ENCODE assay signal across 12 mouse cellular contexts in the genomic region with DNA sequence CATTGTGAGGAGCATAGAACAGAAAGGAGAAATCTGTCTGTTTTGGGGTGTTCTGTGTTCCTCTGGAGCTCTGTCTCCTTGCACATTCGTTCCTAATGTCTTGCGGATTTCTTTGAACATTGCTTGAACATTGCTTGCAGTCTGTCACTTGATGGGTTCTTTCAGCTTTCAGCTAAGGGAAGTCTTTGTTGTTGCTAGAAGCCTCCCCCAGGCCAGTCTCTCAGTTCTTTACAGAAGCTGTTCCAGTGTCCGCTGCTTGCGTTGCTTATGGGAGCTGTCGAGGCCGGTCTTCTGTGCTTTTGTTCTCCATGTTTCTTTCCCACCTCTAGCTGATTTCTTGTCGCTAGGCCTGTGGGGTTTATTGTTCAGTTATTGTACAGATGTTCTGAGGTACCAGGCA. TPM values are rescaled to one million over a fixed set of nuclear protein-coding genes. Genes with fewer than 3 reads are reported as not detected.
A peak's percentile ranks its signal among the peaks of the same experiment; 100 is the strongest.
DNase-seq lines count a peak whose midpoint lies in the region; ATAC-seq and TF ChIP-seq lines count a peak whose summit lies in the region.
"Had no signal": no experiment of that assay in that cellular context is flagged by ENCODE, and none has a peak within 500 bp of the region (broad histone marks: within the 10 kb centered on the region; RNA-seq: fewer than 3 reads in every experiment).

No protein-coding gene starts in this region.

- no peak overlapping the region for H3K9ac ChIP-seq in lung, embryonic 14.5 days
- H3K9ac ChIP-seq in hindbrain, embryonic 14.5 days = peak overlapping the region; percentile 47
- H3K9ac ChIP-seq in neural tube, embryonic 12.5 days = 0 out of 2 replicates have a peak overlapping the region, but pooled peaks have one; percentile 13

- no peak overlapping the region for H3K4me3 ChIP-seq in lung, embryonic 14.5 days (ENCODE audit: low read depth, low read length)
- no peak overlapping the region for H3K4me3 ChIP-seq in hindbrain, embryonic 14.5 days (replicated peaks; ENCODE audit: low read length)
- no peak overlapping the region for H3K4me3 ChIP-seq in neural tube, embryonic 12.5 days

- no peaks in the 10 kb centered on the region; the same call in 1 of the 2 replicates for H3K36me3 ChIP-seq in lung, embryonic 14.5 days (ENCODE audit: insufficient read depth)
- H3K36me3 ChIP-seq in hindbrain, embryonic 14.5 days (replicated peaks; ENCODE audit: control insufficient read depth, insufficient read depth) = no peaks in the 10 kb centered on the region
- H3K36me3 ChIP-seq in neural tube, embryonic 12.5 days = no peaks in the 10 kb centered on the region

- no peak for TF ChIP-seq CTCF in lung, embryonic 14.5 days (IDR thresholded peaks at IDR 0.05; ENCODE audit: low read depth)

- peaks cover 37% of the 10 kb centered on the region for H3K4me1 ChIP-seq in lung, embryonic 14.5 days (ENCODE audit: insufficient read depth)
- peaks cover 56% of the 10 kb centered on the region for H3K4me1 ChIP-seq in hindbrain, embryonic 14.5 days (replicated peaks; ENCODE audit: control insufficient read depth, insufficient read depth, low read length)
- H3K4me1 ChIP-seq in neural tube, embryonic 12.5 days = peaks cover 43% of the 10 kb centered on the region

- no peak for ATAC-seq in lung, embryonic 14.5 days (ENCODE audit: insufficient read depth)
- no peak for ATAC-seq in hindbrain, embryonic 14.5 days (ENCODE audit: low FRiP score)
- ATAC-seq in neural tube, embryonic 12.5 days (ENCODE audit: low FRiP score, low read depth) = no peak

- H3K9me3 ChIP-seq in lung, embryonic 14.5 days (ENCODE audit: low read depth, low read length) = no peaks in the 10 kb centered on the region
- H3K9me3 ChIP-seq in hindbrain, embryonic 14.5 days (ENCODE audit: control insufficient read depth, low read length) = no peaks in the 10 kb centered on the region
- H3K9me3 ChIP-seq in neural tube, embryonic 12.5 days = no peaks in the 10 kb centered on the region

- H3K27ac ChIP-seq in lung, embryonic 14.5 days (ENCODE audit: low read depth) = peak overlapping the region; percentile 14; the same call in 1 of the 2 replicates
- H3K27ac ChIP-seq in hindbrain, embryonic 14.5 days = peak overlapping the region; percentile 83
- H3K27ac ChIP-seq in neural tube, embryonic 12.5 days = peak overlapping the region; percentile 21; the same call in 1 of the 2 replicates

- DNase-seq in embryo, embryonic 10 days (ENCODE audit: low spot score) = peak; percentile 22
- DNase-seq in embryo, embryonic 9.5 days (ENCODE audit: extremely low spot score) = no peak
- DNase-seq in lung, embryonic 14.5 days = no peak
- DNase-seq in lung, adult 18-20 months = no peak
- DNase-seq in hindbrain, embryonic 14.5 days (ENCODE audit: low spot score) = no peak
- no peak for DNase-seq in layer of hippocampus, postnatal 36 days
- no peak for DNase-seq in urinary bladder, postnatal 14 days (ENCODE audit: low spot score)
- DNase-seq: adrenal gland, adult 8-10 months; cerebellum, postnatal 14 days had no signal

- WGBS in lung, embryonic 14.5 days = 54% methylated on average over 7 of the region's 7 CpGs
- 19% methylated on average over 7 of the region's 7 CpGs for WGBS in hindbrain, embryonic 14.5 days
- WGBS in neural tube, embryonic 12.5 days = 44% methylated on average over 7 of the region's 7 CpGs

- H3K4me2 ChIP-seq in lung, embryonic 14.5 days = no peak overlapping the region
- peak overlapping the region; percentile 28; the same call in 1 of the 2 replicates for H3K4me2 ChIP-seq in hindbrain, embryonic 14.5 days (replicated peaks)
- H3K4me2 ChIP-seq in neural tube, embryonic 12.5 days (replicated peaks) = 0 out of 2 replicates have a peak overlapping the region, but pooled peaks have one; percentile 12

- no peaks in the 10 kb centered on the region for H3K27me3 ChIP-seq in lung, embryonic 14.5 days (ENCODE audit: insufficient read depth, low read length)
- H3K27me3 ChIP-seq in hindbrain, embryonic 14.5 days (ENCODE audit: control insufficient read depth, insufficient read depth, low read length) = no peaks in the 10 kb centered on the region
- no peaks in the 10 kb centered on the region for H3K27me3 ChIP-seq in neural tube, embryonic 12.5 days (replicated peaks)

RNA-seq across cellular contexts. Expression of gene Vps37c, which starts 7.3 kb away (rescaled TPM):
- polyA plus RNA-seq in lung, embryonic 14.5 days (2014; fragmentation: Nextera tagmentation; extraction: Ambion mirVana) = 30.3 and 33.1 TPM in 2 replicates
- 28.7 and 31.3 TPM in 2 replicates for polyA plus RNA-seq in hindbrain, embryonic 14.5 days (2014; fragmentation: Nextera tagmentation; extraction: Ambion mirVana)
- polyA plus RNA-seq in neural tube, embryonic 12.5 days (2016; fragmentation: Nextera tagmentation; extraction: Ambion mirVana) = 33.8 and 39.2 TPM in 2 replicates
- total RNA-seq in layer of hippocampus, postnatal 36 days (2021) = 10 to 100 TPM; 24.2 to 26.7 TPM

RNA-seq across cellular contexts. Expression of gene Pga5, which starts 17.9 kb away (rescaled TPM):
- polyA plus RNA-seq in lung, embryonic 14.5 days (2014; fragmentation: Nextera tagmentation; extraction: Ambion mirVana) = not detected in 2 replicates
- not detected in 2 replicates for polyA plus RNA-seq in hindbrain, embryonic 14.5 days (2014; fragmentation: Nextera tagmentation; extraction: Ambion mirVana)
- polyA plus RNA-seq in neural tube, embryonic 12.5 days (2016; fragmentation: Nextera tagmentation; extraction: Ambion mirVana) = not detected in 2 replicates
- not detected for total RNA-seq in layer of hippocampus, postnatal 36 days (2021)
- total RNA-seq: adrenal gland, adult 8-10 months; gastrocnemius, adult 18-20 months; liver, adult 2 months had no signal
- polyA plus RNA-seq: liver, adult 2 months had no signal

RNA-seq across cellular contexts. Expression of gene Cd5, which starts 43.0 kb away (rescaled TPM):
- 0.39 and 0.63 TPM in 2 replicates for polyA plus RNA-seq in lung, embryonic 14.5 days (2014; fragmentation: Nextera tagmentation; extraction: Ambion mirVana)
- 0.31 TPM in 2 replicates for polyA plus RNA-seq in hindbrain, embryonic 14.5 days (2014; fragmentation: Nextera tagmentation; extraction: Ambion mirVana)
- polyA plus RNA-seq in neural tube, embryonic 12.5 days (2016; fragmentation: Nextera tagmentation; extraction: Ambion mirVana) = 0.08 TPM in 1 of 2 replicates, not detected in the other
- total RNA-seq in layer of hippocampus, postnatal 36 days (2021) = not detected
- total RNA-seq: gastrocnemius, adult 18-20 months had no signal

Comparison
In these comparisons a context has a peak if more than half of its experiments do, and no peak if none do; other contexts are left out.
1. H3K27ac ChIP-seq: peak in every context shown above with its lines; median percentile 83 in hindbrain, embryonic 14.5 days; 21 in neural tube, embryonic 12.5 days; 14 in lung, embryonic 14.5 days.